Mouse (Mus musculus): Measurements from ENCODE around the gene Trim72. TPM values are rescaled to one million over a fixed set of nuclear protein-coding genes. Genes with fewer than 3 reads are reported as not detected.
A peak's percentile ranks its signal among the peaks of the same experiment; 100 is the strongest.

Trim72 gene
- polyA plus RNA-seq, 1 experiment from 2014 or later, result 0.40 TPM

DNA sequence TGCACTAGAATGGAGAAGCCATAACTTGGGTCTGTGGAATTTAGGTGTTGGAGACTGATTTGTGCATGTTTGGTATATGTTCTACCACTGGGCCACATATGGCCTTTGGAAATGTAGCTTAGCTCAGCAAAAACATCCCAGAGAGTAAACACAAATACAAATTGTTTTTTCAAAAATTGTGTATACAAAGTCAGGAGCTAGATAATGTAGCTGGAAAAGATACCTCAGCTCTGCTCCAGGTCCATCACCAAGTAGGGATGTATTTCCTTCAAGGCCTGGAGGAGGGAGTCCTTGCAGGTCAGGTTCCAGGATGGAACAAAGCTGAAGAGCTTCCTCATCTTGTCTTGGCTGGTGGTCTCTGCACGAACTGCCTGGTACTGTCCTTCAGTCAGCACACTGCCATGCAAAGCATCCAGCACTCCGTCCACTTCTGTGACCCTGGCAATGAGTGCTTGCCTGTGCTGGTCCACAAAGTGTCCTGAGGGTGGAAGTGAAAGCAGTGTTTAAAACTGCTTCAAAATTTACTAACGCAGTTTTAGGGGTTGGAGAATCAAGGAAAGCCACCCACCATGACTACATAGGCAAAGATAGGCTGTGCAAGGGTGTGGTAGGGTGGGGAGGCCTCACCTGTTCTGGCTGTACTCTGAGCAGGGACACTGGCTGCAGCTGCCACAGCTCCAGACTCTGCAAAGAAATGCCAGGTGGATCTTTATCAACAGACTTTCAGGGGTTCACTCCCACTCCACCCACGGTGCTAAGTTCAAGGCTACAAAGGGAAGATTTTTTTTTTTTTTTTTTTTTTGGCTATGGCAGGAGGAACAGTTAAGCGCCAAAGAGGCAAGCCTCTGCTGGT is 11.0 kb upstream of the Trim72 start:
- H3K27ac ChIP-seq (replicated peaks), result no peak overlapping the region
- H3K27me3 ChIP-seq (replicated peaks), result no peaks in the 10 kb centered on the region
- WGBS, result 56% methylated on average over 5 of the region's 5 CpGs
- no peak overlapping the region for H3K9ac ChIP-seq (replicated peaks)
- peak overlapping the region; percentile 41 for H3K4me2 ChIP-seq
- peaks cover 19% of the 10 kb centered on the region for H3K36me3 ChIP-seq
- no peaks in the 10 kb centered on the region for H3K9me3 ChIP-seq (replicated peaks)
- peak overlapping the region; percentile 15 for H3K4me3 ChIP-seq (replicated peaks)
- peaks cover 4% of the 10 kb centered on the region for H3K4me1 ChIP-seq
- no peak; the same call in 1 of the 2 replicates for ATAC-seq (ENCODE audit: low FRiP score)

GRCm38 (mm10) chr7:127993341-127993977 is 10.3 kb upstream of the Trim72 start, which contains the start of gene Pycard:
Gene Pycard (minus strand): TSS chr7:127993867.
- H3K36me3 ChIP-seq, result peaks cover 16% of the 10 kb centered on the region
- H3K9me3 ChIP-seq (replicated peaks), result no peaks in the 10 kb centered on the region
- H3K4me2 ChIP-seq, result peak within 1 kb of the TSS; percentile 41
- peak within 1 kb of the TSS; percentile 15 for H3K4me3 ChIP-seq (replicated peaks)
- 0 out of 2 replicates have a peak within 1 kb of the TSS, but pooled peaks have one; percentile 26 for H3K9ac ChIP-seq (replicated peaks)
- H3K27ac ChIP-seq (replicated peaks), result no peak within 1 kb of the TSS
- WGBS, result 21% methylated on average over 18 of the region's 18 CpGs
- ATAC-seq (ENCODE audit: low FRiP score), result no peak
- H3K4me1 ChIP-seq, result peaks cover 4% of the 10 kb centered on the region
- H3K27me3 ChIP-seq (replicated peaks), result no peaks in the 10 kb centered on the region

- no peak overlapping the region for H3K27ac ChIP-seq (replicated peaks)
- no peaks in the 10 kb centered on the region for H3K36me3 ChIP-seq
- H3K9ac ChIP-seq (replicated peaks), result no peak overlapping the region
- 89% methylated on average over 1 of the region's 1 CpGs for WGBS
- H3K4me3 ChIP-seq (replicated peaks), result no peak overlapping the region
- no peak for ATAC-seq (ENCODE audit: low FRiP score)
- no peaks in the 10 kb centered on the region for H3K9me3 ChIP-seq (replicated peaks)
- H3K4me2 ChIP-seq, result no peak overlapping the region
- H3K27me3 ChIP-seq (replicated peaks), result no peaks in the 10 kb centered on the region; the same call in 1 of the 2 replicates
- H3K4me1 ChIP-seq, result no peaks in the 10 kb centered on the region
Observed at GRCm38 (mm10) chr7:127999436-127999835, 4.3 kb upstream of the Trim72 start.

DNA sequence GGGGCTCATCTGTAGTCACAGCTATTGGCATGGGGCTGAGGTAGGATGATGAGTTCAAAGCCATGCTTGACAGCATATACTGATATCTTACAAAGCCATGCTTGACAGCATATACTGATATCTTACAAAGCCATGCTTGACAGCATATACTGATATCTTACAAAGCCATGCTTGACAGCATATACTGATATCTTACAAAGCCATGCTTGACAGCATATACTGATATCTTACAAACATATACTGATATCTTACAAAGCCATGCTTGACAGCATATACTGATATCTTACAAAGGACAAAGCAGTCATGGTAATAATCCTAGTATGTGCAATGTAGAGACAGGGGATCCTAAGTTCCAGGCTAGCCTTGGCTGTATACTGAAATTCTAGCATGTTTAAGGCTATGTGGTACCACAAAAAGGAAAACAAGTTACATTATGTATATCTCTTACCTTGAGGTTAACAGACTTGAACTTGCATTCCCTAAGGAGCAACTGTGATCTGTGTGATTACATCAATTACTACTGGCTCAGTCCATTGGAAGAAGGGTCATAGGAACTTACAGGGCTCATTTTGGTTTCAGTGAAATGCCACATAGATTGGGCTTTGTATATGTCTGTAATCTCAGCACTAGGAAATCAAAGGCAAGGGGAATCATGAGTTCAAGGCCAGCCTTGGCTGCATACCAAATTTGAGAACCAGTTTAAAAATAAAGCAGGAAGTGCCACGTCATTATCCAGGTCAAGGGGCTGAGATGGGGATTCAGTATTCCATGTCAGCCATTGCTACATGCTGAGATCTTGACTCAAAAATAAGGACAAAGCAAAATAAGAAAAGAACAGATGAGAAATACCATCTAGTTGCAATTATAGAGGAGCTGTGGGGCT is 3.4 kb upstream of the Trim72 start:
- Histone ChIP-seq H3K4me3 (replicated peaks) (no peak overlapping the region), H3K4me1 (no peaks in the 10 kb centered on the region), H3K36me3 (no peaks in the 10 kb centered on the region), H3K27ac (replicated peaks) (no peak overlapping the region), H3K4me2 (no peak overlapping the region), H3K27me3 (replicated peaks) (no peaks in the 10 kb centered on the region; the same call in 1 of the 2 replicates), H3K9me3 (replicated peaks) (no peaks in the 10 kb centered on the region), H3K9ac (replicated peaks) (no peak overlapping the region)
- WGBS, result 68% methylated on average over 1 of the region's 1 CpGs
- ATAC-seq (ENCODE audit: low FRiP score), result no peak

DNA sequence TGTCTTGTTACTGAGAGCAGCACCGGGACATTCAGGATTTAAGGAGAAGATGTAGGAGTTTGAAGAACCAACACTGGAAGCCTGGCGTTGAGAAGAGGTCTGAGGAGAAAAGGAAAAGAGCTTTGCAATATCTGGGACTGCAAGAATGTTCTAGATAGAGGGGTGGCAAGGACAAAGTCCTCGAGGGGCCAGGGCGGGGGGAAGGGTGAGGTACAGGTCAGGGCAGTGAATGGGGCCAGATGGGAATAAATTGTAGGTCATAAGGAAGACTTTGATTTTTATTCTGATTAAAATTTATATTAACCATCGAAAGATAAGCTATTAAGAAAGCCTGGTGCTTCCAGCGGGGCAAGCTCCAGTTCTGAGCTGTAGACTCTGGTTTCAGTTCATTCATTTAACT is 651 bp upstream of the Trim72 start:
- Histone ChIP-seq H3K9me3 (replicated peaks) (no peaks in the 10 kb centered on the region), H3K4me2 (no peak overlapping the region), H3K9ac (replicated peaks) (no peak overlapping the region), H3K4me1 (no peaks in the 10 kb centered on the region), H3K36me3 (no peaks in the 10 kb centered on the region), H3K4me3 (replicated peaks) (no peak overlapping the region), H3K27me3 (replicated peaks) (no peaks in the 10 kb centered on the region; the same call in 1 of the 2 replicates), H3K27ac (replicated peaks) (no peak overlapping the region)
- ATAC-seq (ENCODE audit: low FRiP score), result no peak
- WGBS, result 84% methylated on average over 6 of the region's 6 CpGs

- 81% methylated on average over 5 of the region's 5 CpGs for WGBS
- Histone ChIP-seq H3K9me3 (replicated peaks) (no peaks in the 10 kb centered on the region), H3K4me2 (no peak overlapping the region)
Observed at GRCm38 (mm10) chr7:128004150-128004486, 369 bp downstream of the Trim72 start.

GRCm38 (mm10) chr7:128004487-128005362 is 976 bp downstream of the Trim72 start:
- WGBS, result 29% methylated on average over 35 of the region's 35 CpGs
- Histone ChIP-seq H3K4me3 (replicated peaks) (no peak overlapping the region), H3K4me2 (peak overlapping the region; percentile 17), H3K4me1 (no peaks in the 10 kb centered on the region), H3K27me3 (replicated peaks) (no peaks in the 10 kb centered on the region; the same call in 1 of the 2 replicates), H3K36me3 (no peaks in the 10 kb centered on the region), H3K27ac (replicated peaks) (no peak overlapping the region), H3K9ac (replicated peaks) (no peak overlapping the region), H3K9me3 (replicated peaks) (no peaks in the 10 kb centered on the region)
- ATAC-seq (ENCODE audit: low FRiP score), result no peak

More at GRCm38 (mm10) chr7:128004150-128004486, 369 bp downstream of the Trim72 start:
- no peak for ATAC-seq (ENCODE audit: low FRiP score)
- Histone ChIP-seq H3K4me1 (no peaks in the 10 kb centered on the region), H3K36me3 (no peaks in the 10 kb centered on the region), H3K27ac (replicated peaks) (no peak overlapping the region), H3K27me3 (replicated peaks) (no peaks in the 10 kb centered on the region; the same call in 1 of the 2 replicates), H3K4me3 (replicated peaks) (no peak overlapping the region), H3K9ac (replicated peaks) (no peak overlapping the region)

DNA sequence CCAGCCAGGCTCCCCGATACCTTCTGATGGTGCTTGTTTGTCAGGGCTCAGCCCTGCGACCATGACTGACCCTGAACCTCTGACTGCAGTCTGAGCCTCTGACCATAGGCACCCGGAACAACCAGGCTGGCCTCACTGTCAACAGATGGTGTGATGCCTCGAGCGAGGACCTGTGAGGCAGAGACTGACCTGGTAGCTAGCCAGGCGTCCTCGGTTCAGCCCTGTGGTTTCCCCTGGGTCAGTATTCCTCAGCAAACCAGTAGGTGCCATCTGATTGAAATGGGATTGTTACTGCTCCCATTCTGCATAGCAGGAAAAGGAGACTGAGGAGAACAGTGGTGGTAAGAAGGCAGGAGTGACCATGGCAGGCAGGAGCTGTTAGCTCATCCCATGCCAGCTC is 2.4 kb downstream of the Trim72 start:
- Histone ChIP-seq H3K4me1 (no peaks in the 10 kb centered on the region), H3K4me3 (replicated peaks) (no peak overlapping the region), H3K27me3 (replicated peaks) (no peaks in the 10 kb centered on the region; the same call in none of the 2 replicates), H3K9ac (replicated peaks) (no peak overlapping the region), H3K9me3 (replicated peaks) (no peaks in the 10 kb centered on the region), H3K27ac (replicated peaks) (no peak overlapping the region), H3K36me3 (no peaks in the 10 kb centered on the region), H3K4me2 (no peak overlapping the region)
- ATAC-seq (ENCODE audit: low FRiP score), result no peak
- 83% methylated on average over 7 of the region's 7 CpGs for WGBS

GRCm38 (mm10) chr7:128009715-128010340 is 6.1 kb downstream of the Trim72 start:
- Histone ChIP-seq H3K4me1 (no peaks in the 10 kb centered on the region), H3K4me2 (peak overlapping the region; percentile 25; the same call in 1 of the 2 replicates), H3K4me3 (replicated peaks) (no peak overlapping the region), H3K9me3 (replicated peaks) (no peaks in the 10 kb centered on the region), H3K27me3 (replicated peaks) (no peaks in the 10 kb centered on the region; the same call in none of the 2 replicates), H3K9ac (replicated peaks) (no peak overlapping the region), H3K27ac (replicated peaks) (no peak overlapping the region), H3K36me3 (no peaks in the 10 kb centered on the region)
- WGBS, result 59% methylated on average over 40 of the region's 40 CpGs
- no peak for ATAC-seq (ENCODE audit: low FRiP score)

DNA sequence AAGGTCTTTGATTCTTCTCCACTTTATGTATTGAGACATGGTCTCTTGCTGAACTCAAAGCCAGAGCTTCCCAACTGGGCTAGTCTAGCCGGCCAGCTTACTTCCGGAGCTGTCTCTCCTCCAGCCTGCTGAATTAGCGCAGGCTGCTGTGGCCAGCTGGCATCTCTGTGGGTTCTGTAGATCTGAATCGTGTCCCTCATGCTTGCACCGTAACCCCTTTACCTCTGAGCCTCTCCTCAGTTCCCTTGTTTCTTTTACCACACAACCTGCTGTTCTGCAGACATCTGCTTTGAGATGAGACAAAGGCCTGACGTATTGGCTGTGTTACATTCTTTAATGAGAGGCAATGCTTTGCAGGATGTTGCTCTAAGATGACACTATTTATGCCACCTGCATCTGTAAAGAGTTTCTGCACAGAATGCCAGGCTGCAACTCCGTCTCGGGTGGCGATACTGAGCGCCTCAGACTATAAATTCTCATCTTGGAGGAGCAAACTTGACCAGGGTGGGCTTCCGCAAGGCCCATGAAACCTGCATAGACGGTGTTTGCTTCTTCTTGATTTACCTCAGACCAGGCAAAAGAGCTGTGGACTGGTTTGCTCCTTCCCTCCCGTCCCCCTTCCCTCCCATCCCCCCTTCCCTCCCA is 8.5 kb downstream of the Trim72 start:
- Histone ChIP-seq H3K9me3 (replicated peaks) (no peaks in the 10 kb centered on the region), H3K27me3 (replicated peaks) (no peaks in the 10 kb centered on the region; the same call in 1 of the 2 replicates), H3K4me3 (replicated peaks) (no peak overlapping the region), H3K36me3 (no peaks in the 10 kb centered on the region), H3K27ac (replicated peaks) (no peak overlapping the region), H3K4me1 (no peaks in the 10 kb centered on the region), H3K4me2 (no peak overlapping the region), H3K9ac (replicated peaks) (no peak overlapping the region)
- no peak for ATAC-seq (ENCODE audit: low FRiP score)
- WGBS, result 63% methylated on average over 13 of the region's 13 CpGs
